Mouse (Mus musculus) forebrain, embryonic 11.5 days (tissue): ENCODE results near the gene Lrrc8a. TPM values are rescaled to one million over a fixed set of nuclear protein-coding genes. Genes with fewer than 3 reads are reported as not detected.

ENCODE experiments used
- ATAC-seq: fragments of 200-750 bp; cut with Nextera tagmentation; replicated peaks from 2 replicates; pipeline ENCODE4 v1.8.0; 2017; ENCODE audit warnings: moderate TSS enrichment; ENCODE audit not compliant: low FRiP score
- DNase-seq: peaks from one replicate; pipeline ENCODE4 v3.0.0-alpha.2; 2017; ENCODE audit warnings: low spot score
- H3K27ac ChIP-seq: fragments of 300-500 bp; sonication (generic); 2 replicates; pipeline ENCODE4 v1.5.1; 2014; ENCODE audit warnings: low read depth, low read length
- H3K27me3 ChIP-seq: fragments of 300-500 bp; sonication (generic); 2 replicates; pipeline ENCODE4 v1.6.1; 2014; ENCODE audit warnings: mild to moderate bottlenecking, low read length, mixed read lengths; ENCODE audit not compliant: control insufficient read depth, insufficient read depth
- H3K36me3 ChIP-seq: fragments of 300-500 bp; sonication (generic); 2 replicates; pipeline ENCODE4 v1.6.1; 2014; ENCODE audit warnings: mild to moderate bottlenecking, low read length, moderate library complexity, mixed read lengths; ENCODE audit not compliant: control insufficient read depth, insufficient read depth
- H3K4me1 ChIP-seq: fragments of 300-500 bp; sonication (generic); replicated peaks from 2 replicates; pipeline ENCODE4 v1.6.1; 2014; ENCODE audit warnings: low read length, mixed read lengths; ENCODE audit not compliant: control insufficient read depth, insufficient read depth
- H3K4me2 ChIP-seq: fragments of 300-500 bp; sonication (generic); 2 replicates; pipeline ENCODE4 v1.6.1; 2014; ENCODE audit warnings: low read depth, mild to moderate bottlenecking, low read length, moderate library complexity, mixed read lengths; ENCODE audit not compliant: severe bottlenecking
- H3K4me3 ChIP-seq: fragments of 300-500 bp; sonication (generic); 2 replicates; pipeline ENCODE4 v1.5.1; 2014; ENCODE audit warnings: low read depth, low read length
- H3K9ac ChIP-seq: fragments of 300-500 bp; sonication (generic); 2 replicates; pipeline ENCODE4 v1.6.1; 2014; ENCODE audit warnings: low read length
- H3K9me3 ChIP-seq: fragments of 300-500 bp; sonication (generic); 2 replicates; pipeline ENCODE4 v1.6.1; 2016; ENCODE audit warnings: low read length, mixed read lengths; ENCODE audit not compliant: control insufficient read depth
- WGBS: fragments of 180-500 bp; shearing (Covaris S2); extraction: QIAGEN DNeasy Blood & Tissue Kit; methylation state at CpG from one replicate; pipeline ENCODE4 v1.1.7; 2014; 5-methylcytosine and 5-hydroxymethylcytosine counted together
- polyA plus RNA-seq: library from polyadenylated mRNA; unstranded; fragments of >200 nt; fragmentation: Nextera tagmentation; extraction: Ambion mirVana; gene quantifications from 2 replicates; pipeline ENCODE4 v1.2.1, GENCODE M21; 2014

Lrrc8a gene
- polyA plus RNA-seq, 1 experiment from 2014 or later: 50.7 TPM

GRCm38 (mm10) chr2:30270134-30270533 lies 32.6 kb downstream of the Lrrc8a start:
- H3K4me3 ChIP-seq: no peak overlapping the region
- WGBS: 66% methylated on average over 1 of the region's 1 CpGs
- no peaks in the 10 kb centered on the region for H3K9me3 ChIP-seq
- no peaks in the 10 kb centered on the region for H3K27me3 ChIP-seq
- peak; percentile 58; the same call in 1 of the 2 replicates for ATAC-seq
- no peak for DNase-seq
- no peak overlapping the region for H3K9ac ChIP-seq
- no peaks in the 10 kb centered on the region for H3K36me3 ChIP-seq
- H3K4me2 ChIP-seq: no peak overlapping the region
- H3K27ac ChIP-seq: no peak overlapping the region
- peaks cover 5% of the 10 kb centered on the region; the same call in 1 of the 2 replicates for H3K4me1 ChIP-seq

DNA sequence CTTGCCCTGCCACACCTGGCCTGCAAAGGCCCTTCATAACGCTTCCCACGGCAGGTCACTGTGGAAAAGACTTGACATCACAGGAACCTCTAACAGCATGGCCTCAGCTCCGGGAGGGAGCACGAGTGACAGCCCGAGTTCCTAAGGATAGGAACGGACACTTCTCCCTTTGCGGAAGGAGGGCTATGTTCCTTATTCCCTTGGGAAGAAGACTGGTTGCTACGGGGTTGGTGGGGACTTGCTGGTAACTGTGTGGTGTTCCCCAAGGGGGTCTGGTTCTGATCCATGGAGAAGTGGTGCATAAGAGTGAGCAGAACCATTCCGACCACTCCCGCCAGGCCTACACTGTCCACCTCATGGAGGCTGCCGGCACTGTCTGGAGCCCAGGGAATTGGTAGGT lies 43.2 kb downstream of the Lrrc8a start, which contains the start of gene Gm28038:
Gene Gm28038, plus strand, starts transcription at position 301 of the 400 bp plus-strand sequence.
- H3K27me3 ChIP-seq: no peaks in the 10 kb centered on the region
- H3K9me3 ChIP-seq: no peaks in the 10 kb centered on the region
- H3K27ac ChIP-seq: no peak within 1 kb of the TSS
- no peak within 1 kb of the TSS for H3K4me2 ChIP-seq
- 89% methylated on average over 11 of the region's 11 CpGs for WGBS
- H3K9ac ChIP-seq: no peak within 1 kb of the TSS
- DNase-seq: no peak
- ATAC-seq: no peak
- no peaks in the 10 kb centered on the region for H3K36me3 ChIP-seq
- H3K4me1 ChIP-seq: peaks cover 4% of the 10 kb centered on the region; the same call in 1 of the 2 replicates
- no peak within 1 kb of the TSS for H3K4me3 ChIP-seq

DNA sequence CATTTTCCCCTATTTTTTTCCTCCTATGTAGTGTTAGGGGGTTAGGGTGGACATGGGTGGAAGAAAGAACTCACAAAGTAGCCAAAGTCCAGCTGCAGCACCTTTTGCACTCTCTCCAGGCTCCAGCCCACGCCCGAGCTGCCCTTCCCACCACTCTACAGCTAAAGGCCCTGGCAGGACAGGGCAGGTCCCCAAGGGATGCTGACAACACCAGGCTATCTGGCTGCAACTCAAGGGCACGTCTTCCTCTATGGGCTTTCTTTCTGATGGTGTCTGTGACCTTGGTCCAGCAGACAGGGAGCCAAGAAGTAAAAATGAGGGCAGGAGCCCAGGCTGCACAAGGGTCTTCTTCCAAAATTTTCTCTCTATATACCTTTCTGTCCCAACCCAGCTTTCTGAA lies 44.1 kb downstream of the Lrrc8a start:
- ATAC-seq (no peak), DNase-seq (no peak)
- H3K27ac ChIP-seq: no peak overlapping the region
- H3K9me3 ChIP-seq: no peaks in the 10 kb centered on the region
- peaks cover 4% of the 10 kb centered on the region; the same call in 1 of the 2 replicates for H3K4me1 ChIP-seq
- H3K4me3 ChIP-seq: no peak overlapping the region
- 76% methylated on average over 3 of the region's 3 CpGs for WGBS
- no peak overlapping the region for H3K4me2 ChIP-seq
- H3K36me3 ChIP-seq: no peaks in the 10 kb centered on the region
- H3K27me3 ChIP-seq: no peaks in the 10 kb centered on the region
- no peak overlapping the region for H3K9ac ChIP-seq

GRCm38 (mm10) chr2:30283193-30283592 lies 45.7 kb downstream of the Lrrc8a start:
- Histone ChIP-seq H3K4me2 (no peak overlapping the region), H3K27me3 (no peaks in the 10 kb centered on the region), H3K27ac (no peak overlapping the region), H3K36me3 (no peaks in the 10 kb centered on the region; the same call in 1 of the 2 replicates), H3K9me3 (no peaks in the 10 kb centered on the region), H3K4me3 (no peak overlapping the region), H3K9ac (no peak overlapping the region), H3K4me1 (peaks cover 4% of the 10 kb centered on the region; the same call in 1 of the 2 replicates)
- no peak for ATAC-seq
- DNase-seq: no peak
- 91% methylated on average over 2 of the region's 2 CpGs for WGBS

DNA sequence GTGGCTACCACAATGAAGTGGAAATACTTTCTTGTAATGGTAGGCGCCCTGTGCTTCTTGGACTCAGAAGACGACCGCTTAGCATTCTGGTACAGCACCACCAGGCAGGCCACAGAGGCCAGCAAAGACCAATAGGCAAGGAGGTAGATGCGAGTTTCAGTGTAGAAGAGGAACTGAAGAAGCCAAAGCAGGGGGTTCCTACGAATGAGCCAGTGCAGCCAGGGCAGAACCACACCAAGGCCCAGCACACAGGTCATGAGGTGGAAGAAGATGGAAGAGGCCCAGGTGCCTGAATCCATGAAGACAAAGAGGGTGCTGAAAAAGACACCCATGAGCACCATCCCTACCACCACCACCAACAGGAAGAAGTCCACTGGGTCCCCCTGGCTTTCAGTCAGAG lies 47.5 kb downstream of the Lrrc8a start:
- peaks cover 4% of the 10 kb centered on the region; the same call in 1 of the 2 replicates for H3K4me1 ChIP-seq
- H3K4me3 ChIP-seq: peak overlapping the region; percentile 99
- H3K36me3 ChIP-seq: no peaks in the 10 kb centered on the region; the same call in 1 of the 2 replicates
- ATAC-seq (no peak), DNase-seq (no peak)
- 87% methylated on average over 5 of the region's 5 CpGs for WGBS
- peak overlapping the region; percentile 95 for H3K4me2 ChIP-seq
- peak overlapping the region; percentile 96; the same call in 1 of the 2 replicates for H3K9ac ChIP-seq
- H3K9me3 ChIP-seq: no peaks in the 10 kb centered on the region
- no peaks in the 10 kb centered on the region for H3K27me3 ChIP-seq
- no peak overlapping the region for H3K27ac ChIP-seq

DNA sequence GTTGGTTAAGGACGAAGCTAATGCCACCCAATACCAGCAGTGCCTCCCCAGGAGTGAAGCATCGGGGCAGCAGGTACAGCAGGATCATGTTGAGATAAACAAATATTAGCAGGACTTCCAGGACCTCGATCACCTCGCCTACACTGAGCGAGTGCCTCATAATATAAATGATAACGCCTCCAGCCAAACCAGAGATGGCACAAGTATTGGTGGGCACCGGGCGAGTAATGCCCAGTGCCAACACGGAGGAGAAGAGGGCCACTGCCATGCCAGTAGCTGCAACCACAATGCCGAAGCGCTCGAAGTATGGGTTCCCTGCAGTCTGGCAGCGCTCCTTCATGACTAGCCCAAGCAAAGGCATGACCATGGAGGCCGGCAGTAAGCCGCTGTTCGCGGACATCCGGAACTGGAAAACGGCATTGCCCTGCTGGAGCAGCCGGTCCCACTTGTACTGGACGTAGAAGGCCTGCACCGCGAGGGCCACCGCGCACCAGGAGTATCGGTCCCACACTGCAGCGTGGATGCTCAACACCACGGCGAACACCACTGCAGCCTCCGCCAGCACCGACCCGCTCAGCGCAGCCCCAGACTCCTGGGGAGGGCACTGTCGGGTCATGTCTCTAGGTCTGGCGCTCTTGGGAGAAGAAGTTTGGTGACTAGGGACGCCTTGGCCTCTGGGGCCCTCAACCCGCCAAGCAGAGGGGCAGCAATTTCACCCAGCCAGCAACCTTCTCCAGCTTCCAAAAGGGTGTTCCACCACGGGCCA lies 48.1 kb downstream of the Lrrc8a start:
- no peaks in the 10 kb centered on the region for H3K27me3 ChIP-seq
- H3K36me3 ChIP-seq: no peaks in the 10 kb centered on the region; the same call in 1 of the 2 replicates
- ATAC-seq: peak; percentile 42
- WGBS: 17% methylated on average over 38 of the region's 38 CpGs
- peak overlapping the region; percentile 96 for H3K9ac ChIP-seq
- H3K9me3 ChIP-seq: no peaks in the 10 kb centered on the region
- peak overlapping the region; percentile 99 for H3K4me3 ChIP-seq
- H3K4me1 ChIP-seq: peaks cover 4% of the 10 kb centered on the region; the same call in 1 of the 2 replicates
- H3K27ac ChIP-seq: no peak overlapping the region
- H3K4me2 ChIP-seq: peak overlapping the region; percentile 95
- no peak for DNase-seq

DNA sequence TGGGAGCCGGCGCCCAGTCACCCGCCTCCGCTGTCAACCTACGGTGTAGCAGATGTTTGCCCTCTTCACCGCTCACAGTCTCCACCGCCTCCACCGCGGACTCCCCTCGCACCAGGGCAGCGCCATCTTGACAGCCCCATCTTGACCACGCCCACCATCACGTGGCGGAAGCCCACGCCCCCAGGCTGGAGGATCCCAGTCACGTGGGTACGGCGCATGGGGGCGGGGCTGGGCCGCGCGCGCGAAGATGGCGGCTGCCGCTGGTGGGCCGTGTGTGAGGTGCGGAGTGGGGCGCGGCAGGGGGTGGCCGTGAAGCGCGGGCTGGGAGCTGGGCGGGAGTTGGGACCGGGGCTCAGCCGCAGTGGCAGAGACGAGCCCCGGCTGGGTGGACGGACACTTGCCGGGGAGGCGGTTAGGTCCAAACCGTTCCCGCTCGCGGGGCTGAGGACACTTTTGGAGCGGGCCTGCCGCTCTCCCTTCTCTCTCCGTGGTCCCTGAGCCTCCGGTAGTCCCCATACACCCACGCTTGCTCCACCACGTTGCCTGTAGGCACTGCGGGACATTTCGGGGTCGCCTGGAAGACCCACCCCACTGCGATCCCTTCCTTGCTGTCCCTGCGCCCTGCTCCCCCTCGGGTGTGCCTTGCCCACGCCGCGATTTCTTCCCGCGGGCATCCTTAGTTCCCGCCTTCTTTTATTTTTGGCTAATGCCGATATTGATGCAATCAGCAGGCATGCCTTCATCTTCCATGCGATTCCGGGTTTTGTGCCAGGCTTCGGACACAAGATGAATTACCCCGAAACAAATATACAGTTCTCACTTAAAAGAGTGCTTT lies 48.9 kb downstream of the Lrrc8a start, which contains the start of the genes Dolk and Nup188:
Gene Dolk, minus strand, starts transcription at position 143 of the 835 bp plus-strand sequence.
Gene Nup188, plus strand, starts transcription at position 206 of the 835 bp plus-strand sequence.
- H3K4me2 ChIP-seq: peak within 1 kb of the TSS; percentile 95
- peak; percentile 93 for ATAC-seq
- peaks cover 4% of the 10 kb centered on the region; the same call in 1 of the 2 replicates for H3K4me1 ChIP-seq
- no peaks in the 10 kb centered on the region for H3K9me3 ChIP-seq
- H3K9ac ChIP-seq: peak within 1 kb of the TSS; percentile 96
- H3K4me3 ChIP-seq: peak within 1 kb of the TSS; percentile 99
- H3K27me3 ChIP-seq: no peaks in the 10 kb centered on the region
- H3K36me3 ChIP-seq: no peaks in the 10 kb centered on the region; the same call in 1 of the 2 replicates
- peak within 1 kb of the TSS; percentile 46; the same call in 1 of the 2 replicates for H3K27ac ChIP-seq
- under 1% methylated on average over 60 of the region's 68 CpGs for WGBS
- peak; percentile 99 for DNase-seq

- ATAC-seq (no peak; the same call in 1 of the 2 replicates), DNase-seq (no peak)
- peak overlapping the region; percentile 96 for H3K9ac ChIP-seq
- peak overlapping the region; percentile 95 for H3K4me2 ChIP-seq
- H3K27me3 ChIP-seq: no peaks in the 10 kb centered on the region
- no peaks in the 10 kb centered on the region for H3K9me3 ChIP-seq
- H3K27ac ChIP-seq: no peak overlapping the region
- 0% methylated on average over 10 of the region's 10 CpGs for WGBS
- no peaks in the 10 kb centered on the region; the same call in 1 of the 2 replicates for H3K36me3 ChIP-seq
- peaks cover 4% of the 10 kb centered on the region; the same call in 1 of the 2 replicates for H3K4me1 ChIP-seq
- peak overlapping the region; percentile 99 for H3K4me3 ChIP-seq
These were observed 49.5 kb downstream of the Lrrc8a start for GRCm38 (mm10) chr2:30287027-30287373.
